Mouse (Mus musculus): ENCODE results near the gene Cblb.

Cblb gene

GRCm38 (mm10) chr16:52038821-52039220 is 7.8 kb downstream of the Cblb start:
- DNase-seq (ENCODE audit: low read depth, low spot score): no peak

DNA sequence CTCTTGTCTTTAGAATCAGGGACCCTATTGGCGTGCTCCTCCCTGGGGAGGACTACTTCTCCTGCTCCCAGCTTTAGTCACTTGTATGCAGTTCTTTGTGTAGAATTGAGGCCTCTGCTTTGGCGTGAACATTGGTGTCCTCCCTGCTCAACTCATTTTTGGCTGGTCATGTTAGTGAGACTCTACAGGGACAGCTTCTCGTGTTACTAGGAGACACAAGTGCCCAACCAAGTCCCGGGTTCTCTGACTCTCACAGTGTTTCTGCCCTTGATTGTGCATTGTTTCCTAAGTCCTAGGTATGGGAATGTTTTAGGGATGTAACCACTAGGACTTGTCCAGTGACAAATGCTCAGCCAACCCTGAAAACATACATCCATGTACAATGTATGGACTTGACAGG is 9.9 kb downstream of the Cblb start:
- DNase-seq (ENCODE audit: low read depth, low spot score): no peak

- DNase-seq (ENCODE audit: low read depth, low spot score): no peak
Observed at GRCm38 (mm10) chr16:52042667-52043379, 11.8 kb downstream of the Cblb start.

DNA sequence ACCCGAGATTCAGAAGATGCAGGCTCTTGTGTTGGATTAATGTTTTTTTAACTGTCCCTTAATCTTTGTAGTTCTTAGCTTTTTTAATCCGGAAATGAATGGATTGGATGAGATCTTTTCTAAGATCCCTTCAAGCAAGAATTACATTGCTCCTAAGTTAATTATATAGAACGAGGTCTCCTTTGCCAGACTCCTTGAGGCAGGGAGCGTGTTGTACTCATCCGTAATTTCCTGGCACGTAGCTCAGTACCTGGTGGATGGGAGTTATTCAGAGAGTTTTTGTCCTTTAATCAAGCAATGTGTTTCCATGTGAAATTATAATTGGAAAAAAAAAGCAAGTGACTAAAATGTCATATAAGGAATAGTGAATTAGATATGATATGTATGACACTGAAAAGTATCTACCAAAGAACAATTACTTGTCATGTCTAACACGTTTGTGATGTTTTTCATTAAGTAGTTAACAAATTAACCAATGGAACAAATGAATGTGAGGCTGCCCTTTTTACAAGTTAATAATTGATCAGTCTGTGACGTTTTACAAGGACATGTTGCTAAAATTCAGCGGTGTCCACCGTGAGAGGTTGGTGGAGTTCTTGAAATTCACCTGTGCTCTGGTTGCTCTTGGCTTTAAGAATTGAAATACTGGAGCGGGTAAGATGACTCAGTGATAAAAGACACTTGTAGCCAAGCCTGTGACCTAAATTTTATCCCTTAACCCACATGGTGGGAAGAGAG is 12.5 kb downstream of the Cblb start:
- DNase-seq (ENCODE audit: low read depth, low spot score): no peak

DNA sequence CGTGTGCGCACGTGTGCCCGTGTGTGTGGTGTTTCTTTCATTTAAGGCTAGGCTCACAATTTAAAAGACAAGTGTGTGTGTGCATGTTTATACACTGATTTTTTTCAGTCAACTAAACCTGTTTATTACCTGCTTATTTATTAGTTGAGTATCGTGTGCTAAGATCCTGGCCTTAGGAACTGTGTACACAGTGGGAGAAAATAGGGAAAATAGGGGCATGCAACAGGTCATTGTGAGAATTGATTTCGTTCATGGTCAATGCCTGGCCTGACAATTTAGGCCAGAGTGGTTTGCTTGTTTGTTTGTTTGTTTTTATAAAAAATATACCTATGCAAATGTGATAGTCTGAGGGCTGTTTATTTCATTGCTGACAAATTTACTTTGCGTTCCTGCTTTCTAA is 13.5 kb downstream of the Cblb start:
- DNase-seq (ENCODE audit: low read depth, low spot score): no peak

DNA sequence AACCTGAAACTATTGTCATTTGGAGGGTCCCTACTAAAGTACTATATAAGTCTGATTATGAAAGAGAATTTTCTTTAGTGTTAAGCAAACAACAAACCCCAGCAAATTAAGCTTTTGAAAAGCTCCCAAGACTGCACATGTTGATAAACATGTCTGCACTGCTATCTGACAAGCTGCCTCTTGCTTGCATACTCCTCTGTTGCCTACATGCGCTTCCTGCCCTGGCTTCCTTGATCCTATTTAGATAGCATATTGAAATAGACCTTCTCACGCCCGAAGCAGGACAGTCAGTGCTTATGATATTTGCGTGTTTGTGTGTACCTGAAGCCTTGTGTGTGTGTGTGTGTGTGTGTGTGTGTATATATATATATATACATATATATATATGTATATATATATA is 14.0 kb downstream of the Cblb start:
- no peak for DNase-seq (ENCODE audit: low read depth, low spot score)

DNA sequence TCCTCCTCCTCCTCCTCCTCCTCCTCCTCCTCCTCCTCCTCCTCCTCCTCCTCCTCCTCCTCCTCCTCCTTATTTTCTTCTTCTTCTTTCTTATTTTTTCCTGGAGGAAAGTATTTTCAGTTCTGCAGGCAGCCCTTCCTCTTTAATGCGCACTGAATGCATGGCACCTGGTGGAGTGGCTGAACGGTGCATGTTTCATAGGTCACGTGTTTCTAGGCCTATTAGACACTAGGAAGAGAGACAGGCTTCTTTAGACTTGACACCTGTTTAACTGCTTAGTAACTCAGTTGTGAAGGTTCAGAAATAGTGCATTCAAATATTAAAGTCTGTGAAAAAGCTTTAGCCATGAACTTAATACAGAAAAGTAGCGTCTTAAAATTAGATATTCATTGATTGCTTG is 15.4 kb downstream of the Cblb start:
- DNase-seq (ENCODE audit: low read depth, low spot score): no peak

- DNase-seq (ENCODE audit: low read depth, low spot score): no peak
Observed at GRCm38 (mm10) chr16:52051106-52051505, 20.1 kb downstream of the Cblb start.

GRCm38 (mm10) chr16:52052734-52053133 is 21.7 kb downstream of the Cblb start:
- no peak for DNase-seq (ENCODE audit: low read depth, low spot score)

GRCm38 (mm10) chr16:52055236-52055635 is 24.2 kb downstream of the Cblb start:
- DNase-seq (ENCODE audit: low read depth, low spot score): no peak

DNA sequence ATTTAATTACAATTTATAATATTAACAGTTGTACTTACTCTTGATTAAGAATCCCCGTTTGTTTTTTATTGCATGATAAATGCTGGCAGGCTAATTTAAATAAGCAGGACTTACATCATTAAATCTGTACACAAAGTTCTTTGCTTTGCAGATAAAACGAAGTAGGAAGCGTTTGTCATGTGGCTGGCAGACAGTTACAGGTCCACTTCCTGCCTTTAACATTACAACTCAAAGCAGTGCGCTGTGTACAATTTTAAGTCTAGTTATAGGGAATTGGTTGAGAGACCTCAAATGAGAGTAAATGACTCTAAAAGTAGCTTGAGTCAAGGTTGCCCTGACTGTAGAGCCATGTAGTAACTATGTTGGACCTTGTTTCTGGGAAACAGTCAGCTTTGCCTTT is 25.1 kb downstream of the Cblb start:
- DNase-seq (ENCODE audit: low read depth, low spot score): no peak

DNA sequence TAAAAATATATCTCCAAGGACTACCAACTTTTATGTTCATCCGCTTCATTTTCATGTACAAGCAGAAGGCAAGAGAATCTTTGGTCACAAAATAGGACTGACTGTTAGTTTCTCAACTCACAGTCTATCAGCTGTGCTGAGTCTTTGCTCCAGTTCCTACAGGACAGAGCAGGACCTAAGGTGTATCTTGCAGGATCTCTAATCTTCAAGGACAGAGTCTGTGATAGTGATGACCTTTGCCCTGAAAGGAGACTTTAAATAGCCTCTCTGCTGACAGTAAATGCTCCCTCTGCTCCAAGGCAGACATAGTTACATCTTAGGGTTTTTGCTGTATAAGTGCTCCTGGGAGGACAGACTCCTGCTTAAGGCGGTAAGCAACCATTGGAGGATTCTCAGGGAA is 26.3 kb downstream of the Cblb start:
- no peak for DNase-seq (ENCODE audit: low read depth, low spot score)

DNA sequence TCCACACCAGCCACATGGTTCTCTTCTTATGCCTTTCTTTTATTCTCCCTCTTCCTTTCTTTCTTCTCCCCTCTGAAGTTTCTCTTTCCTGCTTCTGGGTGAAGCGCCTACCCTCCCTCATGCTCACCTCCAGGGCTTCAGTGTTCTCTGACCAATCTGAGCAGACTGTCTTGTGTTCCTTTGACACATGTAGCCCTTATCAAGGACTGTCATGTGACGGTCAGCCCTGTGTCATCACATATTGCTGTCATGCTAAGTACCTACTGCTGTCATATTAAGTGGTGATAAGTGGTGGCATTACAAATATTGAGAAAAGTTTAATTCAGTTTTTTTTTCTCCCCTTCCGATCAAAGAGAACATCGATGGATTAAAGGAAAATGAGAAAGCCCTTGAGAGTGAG is 28.5 kb downstream of the Cblb start:
- DNase-seq (ENCODE audit: low read depth, low spot score): no peak

GRCm38 (mm10) chr16:52060100-52060719 is 29.2 kb downstream of the Cblb start:
- no peak for DNase-seq (ENCODE audit: low read depth, low spot score)

- no peak for DNase-seq (ENCODE audit: low read depth, low spot score)
Observed at GRCm38 (mm10) chr16:52061015-52061481, 30.0 kb downstream of the Cblb start.

DNA sequence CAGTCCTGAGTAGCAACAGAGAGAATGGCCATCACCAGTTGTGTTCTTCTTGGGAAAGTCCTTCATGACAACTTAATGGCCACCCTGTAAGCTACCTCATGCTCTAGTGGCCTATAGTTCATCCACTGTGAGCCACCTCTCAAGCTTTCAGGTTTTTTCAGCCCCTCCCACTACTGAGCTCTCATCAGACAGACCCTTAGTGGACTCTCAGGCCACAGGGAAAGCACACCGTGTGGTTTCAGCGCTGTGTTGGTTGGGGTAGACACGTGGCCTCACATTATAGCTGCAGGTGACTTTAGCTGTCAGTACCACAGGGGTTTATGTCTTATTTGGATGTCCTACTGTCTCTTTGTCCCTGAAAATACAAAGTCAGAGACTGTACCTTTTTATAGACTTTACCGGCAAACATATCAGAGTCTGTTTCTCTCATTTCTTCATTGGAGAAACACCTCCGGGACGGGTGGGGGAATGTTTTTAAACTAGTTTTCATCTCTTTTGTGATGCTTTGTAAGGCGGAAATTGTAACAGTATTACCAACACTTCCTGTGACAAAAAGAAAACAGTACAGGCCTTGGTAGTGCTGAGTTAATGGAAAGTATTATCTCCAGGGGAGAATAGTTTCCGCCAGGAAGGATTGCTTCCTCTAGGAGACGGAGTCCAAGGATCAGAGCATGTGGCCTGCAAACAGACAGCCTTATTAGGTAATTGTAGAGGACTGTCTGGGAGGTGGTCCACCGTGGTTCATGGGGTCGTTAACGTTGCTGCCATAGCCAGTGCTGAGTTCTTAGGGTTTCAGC is 33.5 kb downstream of the Cblb start:
- no peak for DNase-seq (ENCODE audit: low read depth, low spot score)

DNA sequence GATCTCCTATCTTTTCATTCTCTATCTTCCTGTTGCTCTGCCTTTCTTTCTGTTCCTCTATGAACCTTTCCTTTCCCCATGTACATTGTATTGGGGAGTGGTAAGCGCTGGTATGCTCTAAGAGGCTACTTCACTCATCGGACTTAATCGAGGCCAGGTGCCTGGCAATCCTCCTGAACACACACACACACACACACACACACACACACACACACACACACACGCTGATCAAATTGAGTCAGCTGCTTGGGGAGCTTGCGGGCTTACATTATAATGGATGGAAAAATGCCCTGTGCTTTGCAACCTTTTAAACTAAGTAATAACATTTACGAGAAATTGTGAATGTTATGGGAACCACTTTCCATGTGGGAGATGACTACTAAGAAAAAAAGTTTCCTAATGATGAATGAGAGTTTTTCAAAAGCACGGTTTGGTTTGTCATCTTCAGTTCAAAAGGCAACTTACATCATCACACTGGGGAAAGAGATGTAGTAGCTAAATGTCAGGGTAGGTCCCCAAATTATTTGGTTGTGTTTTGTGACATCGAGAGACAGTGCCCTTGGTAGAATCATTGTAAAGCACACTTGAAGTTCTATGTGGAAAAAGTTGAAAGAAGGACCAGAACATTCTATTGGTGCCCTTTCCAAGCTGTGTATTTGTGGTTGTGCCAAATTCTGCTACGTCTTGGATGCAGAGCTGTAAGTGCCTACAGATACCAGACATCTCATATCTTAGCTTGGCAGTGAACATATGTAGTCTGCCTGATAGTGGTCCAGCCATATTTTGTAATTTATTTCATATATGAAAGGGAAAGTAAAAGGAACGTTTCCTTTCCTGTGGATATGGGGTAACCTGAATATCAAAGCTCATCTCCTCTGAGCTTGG is 36.8 kb downstream of the Cblb start:
- DNase-seq (ENCODE audit: low read depth, low spot score): no peak

DNA sequence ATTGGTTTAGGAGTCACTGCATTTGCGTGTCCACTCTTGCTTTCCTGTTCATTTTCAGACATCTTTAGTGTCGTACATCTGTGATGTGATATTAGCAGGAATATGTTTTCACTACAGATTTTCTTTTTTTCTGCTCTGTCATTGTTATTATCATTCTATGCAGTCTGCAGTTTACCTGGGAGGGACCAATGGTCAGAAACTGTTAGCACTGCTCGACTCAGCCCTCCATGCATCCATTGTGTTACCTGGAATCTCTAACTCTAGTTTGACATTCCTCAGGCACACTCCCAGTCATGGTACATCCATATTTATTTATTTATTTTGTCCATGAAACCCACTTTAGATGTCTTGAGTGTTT is 37.5 kb downstream of the Cblb start:
- DNase-seq (ENCODE audit: low read depth, low spot score): no peak

DNA sequence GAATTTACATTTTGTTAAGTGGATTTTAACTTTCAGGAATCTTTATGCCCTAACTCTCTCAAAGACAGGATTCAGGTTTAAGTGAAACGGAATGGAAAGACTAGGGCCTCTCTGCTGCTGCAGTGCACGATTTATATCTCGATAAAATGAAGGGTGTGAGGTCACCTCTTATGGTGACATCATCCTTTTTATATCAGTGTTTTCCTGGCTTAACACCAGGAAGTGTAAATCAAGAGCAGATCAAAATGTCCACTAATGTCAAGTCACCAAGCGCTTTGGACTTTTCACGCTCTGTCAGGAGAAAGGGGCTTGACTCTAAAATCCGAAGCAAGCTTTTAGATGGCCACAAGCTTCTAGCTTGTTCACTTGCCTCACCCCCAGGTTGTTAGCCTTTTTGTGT is 38.6 kb downstream of the Cblb start:
- no peak for DNase-seq (ENCODE audit: low read depth, low spot score)

DNA sequence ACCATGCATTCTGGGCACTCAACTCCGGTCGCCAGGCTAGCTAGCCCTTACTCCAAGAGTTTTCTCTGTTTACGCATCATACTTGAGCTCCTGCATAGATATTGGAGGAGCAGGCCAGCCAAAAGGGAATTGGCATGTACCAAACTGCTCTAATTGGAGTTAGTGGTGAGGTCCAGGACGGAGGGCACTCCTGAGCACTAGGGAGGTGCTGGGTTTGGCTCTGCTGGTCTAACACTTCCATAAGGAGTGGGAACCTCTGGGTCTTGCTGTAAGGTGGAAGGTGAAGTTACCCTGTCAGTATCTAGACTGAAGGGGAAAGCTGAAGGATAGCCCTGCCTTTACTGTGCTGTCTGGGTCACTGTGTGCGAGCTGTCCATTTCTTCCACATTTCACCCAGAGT is 39.1 kb downstream of the Cblb start:
- no peak for DNase-seq (ENCODE audit: low read depth, low spot score)

DNA sequence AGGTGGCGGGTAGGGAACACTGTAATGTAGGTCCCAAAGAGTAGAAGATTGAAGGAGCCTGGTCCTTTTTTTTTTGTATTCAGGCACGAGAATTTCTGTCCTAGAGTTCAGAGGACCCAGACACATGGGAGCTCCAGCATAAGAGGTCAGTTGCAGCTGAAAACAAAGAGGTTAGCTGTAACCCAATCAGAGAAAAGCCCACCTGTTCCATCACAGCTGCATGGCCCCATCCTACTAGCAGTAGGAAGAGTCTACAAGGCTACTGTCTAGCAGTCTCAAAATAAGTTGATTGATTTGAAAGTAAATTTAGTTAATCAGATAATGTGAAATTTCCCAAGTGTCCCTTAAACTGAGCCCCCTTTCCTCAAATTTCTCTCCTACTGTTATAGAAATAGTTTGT is 40.3 kb downstream of the Cblb start:
- DNase-seq (ENCODE audit: low read depth, low spot score): no peak
